Mouse (Mus musculus): Measurements from ENCODE around the gene Eea1.

DNA sequence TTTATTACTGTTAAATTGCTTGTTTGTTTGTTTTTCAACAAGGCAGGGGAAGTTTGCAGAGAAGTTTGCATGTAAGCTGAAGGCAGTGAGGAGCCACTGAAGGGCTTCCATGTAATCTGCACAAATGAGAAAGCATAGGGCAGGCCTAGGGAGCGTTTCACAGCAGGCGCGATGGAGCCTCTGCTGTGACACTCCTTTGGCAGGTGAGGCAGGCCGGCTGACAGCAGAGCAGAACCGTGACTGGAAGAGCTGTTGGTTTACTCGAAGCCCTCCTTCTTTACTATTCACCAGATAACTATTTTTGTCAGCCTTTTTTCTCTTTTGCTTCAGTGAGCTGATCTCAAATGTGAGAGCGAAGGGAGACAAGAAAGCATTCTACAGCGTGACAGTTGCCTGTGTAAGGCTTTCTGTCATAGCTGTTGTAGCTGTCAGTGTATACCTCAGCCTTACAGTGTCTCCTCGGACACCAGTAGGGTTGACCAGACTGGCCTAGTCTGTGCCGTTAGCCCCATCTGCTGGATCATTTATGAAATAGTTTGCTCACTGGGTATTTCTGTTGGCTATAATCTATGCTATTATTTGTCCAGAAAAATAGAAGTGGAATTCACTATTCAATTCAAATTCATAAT, 93.0 kb downstream of the Eea1 start:
- TF ChIP-seq CTCF (IDR thresholded peaks at IDR 0.05; ENCODE audit: low read depth) (peak; percentile 76), EP300 (IDR thresholded peaks at IDR 0.05; ENCODE audit: low read depth) (no peak)

Measured in liver, postnatal 0 days (tissue).